Mouse (Mus musculus) liver, adult 10 weeks (tissue): ENCODE data around the gene Gna12. TPM values are rescaled to one million over a fixed set of nuclear protein-coding genes. Genes with fewer than 3 reads are reported as not detected.

Experiments used
- polyA plus RNA-seq: library from polyadenylated mRNA; stranded (reverse); fragments of 350-450 nt; fragmentation: Illumina TruSeq; extraction: RNeasy Lipid Tissue Mini Kit (QIAGEN cat#74804); gene quantifications from one replicate; pipeline ENCODE4 v1.2.3, GENCODE M21; 2014; ENCODE audit warnings: low read depth, low replicate concordance

The Gna12 gene
- 8.3 TPM for polyA plus RNA-seq

GRCm38 (mm10) chr5:140830314-140831063 is at the start of gene Gna12:
TSS of gene Gna12 (minus strand) at chr5:140830431.

GRCm38 (mm10) chr5:140723822-140724221 is 106.4 kb downstream of the Gna12 start, which contains the start of gene Amz1:
TSS of gene Amz1 (plus strand) at chr5:140724127.

Other genes starting within 250 kb of the Gna12 start
- 0.48 TPM for gene Lfng, start 223.1 kb downstream of the Gna12 start, polyA plus RNA-seq
- gene Ttyh3, start 181.4 kb downstream of the Gna12 start, polyA plus RNA-seq = 0.32 TPM
- gene Iqce, start 128.1 kb downstream of the Gna12 start, polyA plus RNA-seq = 0.72 TPM
- 1.6 TPM for gene Brat1, start 125.4 kb downstream of the Gna12 start, polyA plus RNA-seq
- gene Amz1, start 106.3 kb downstream of the Gna12 start, polyA plus RNA-seq = not detected
- gene Card11, start 170.2 kb upstream of the Gna12 start, polyA plus RNA-seq = not detected